Mouse (Mus musculus) spleen, embryonic (tissue): ENCODE measurements around the gene Klf2.

ENCODE experiments used
- CTCF ChIA-PET: fragments of 350-600 bp; sonication (Branson Sonifier 250); formaldehyde crosslinking; loops from one replicate; lab custom pipeline; 2022; lab: Charles Lee

The Klf2 gene

GRCm38 (mm10) chr8:72329116-72329515 is 10.3 kb downstream of the Klf2 start:
- CTCF ChIA-PET = no interaction called here

- CTCF ChIA-PET = interaction anchor here (0.5 kb wide), 1 partner anchor 30 kb away, joined by 7 read pairs; no protein-coding TSS in a partner anchor
Measured at GRCm38 (mm10) chr8:72330806-72331516, 12.1 kb downstream of the Klf2 start.

GRCm38 (mm10) chr8:72331631-72332030 is 12.8 kb downstream of the Klf2 start:
- CTCF ChIA-PET = no interaction called here

GRCm38 (mm10) chr8:72333429-72334143 is 14.8 kb downstream of the Klf2 start:
- CTCF ChIA-PET = interaction anchor here (1.6 kb wide), 1 partner anchor 32 kb away, joined by 3 read pairs; no protein-coding TSS in a partner anchor

GRCm38 (mm10) chr8:72334144-72334641 is 15.4 kb downstream of the Klf2 start:
- CTCF ChIA-PET = no interaction called here

- CTCF ChIA-PET = interaction anchor here (0.6 kb wide), 1 partner anchor 318 kb away, joined by 6 read pairs; no protein-coding TSS in a partner anchor
Measured at GRCm38 (mm10) chr8:72336273-72336672, 17.4 kb downstream of the Klf2 start.

- CTCF ChIA-PET = no interaction called here
Measured at GRCm38 (mm10) chr8:72337034-72337433, 18.2 kb downstream of the Klf2 start.

GRCm38 (mm10) chr8:72342556-72343300 is 23.9 kb downstream of the Klf2 start:
- CTCF ChIA-PET = interaction anchor here (0.6 to 1.9 kb wide), 5 partner anchors 17 to 412 kb away, joined by 3 to 6 read pairs (median 3); no protein-coding TSS in a partner anchor

GRCm38 (mm10) chr8:72343725-72344124 is 24.9 kb downstream of the Klf2 start:
- CTCF ChIA-PET = interaction anchor here (0.6 to 1.9 kb wide), 2 partner anchors 16 to 413 kb away, joined by 3 to 6 read pairs; no protein-coding TSS in a partner anchor

GRCm38 (mm10) chr8:72347553-72347952 is 28.7 kb downstream of the Klf2 start:
- CTCF ChIA-PET = interaction anchor here (0.7 kb wide), 1 partner anchor 12 kb away, joined by 3 read pairs; no protein-coding TSS in a partner anchor

- CTCF ChIA-PET = no interaction called here
Measured at GRCm38 (mm10) chr8:72348114-72348513, 29.3 kb downstream of the Klf2 start.

GRCm38 (mm10) chr8:72348956-72349355 is 30.1 kb downstream of the Klf2 start:
- CTCF ChIA-PET = interaction anchor here (1.1 kb wide), 1 partner anchor 22 kb away, joined by 9 read pairs; no protein-coding TSS in a partner anchor

- CTCF ChIA-PET = interaction anchor here (1.1 kb wide), 1 partner anchor 23 kb away, joined by 9 read pairs; no protein-coding TSS in a partner anchor
Measured at GRCm38 (mm10) chr8:72349838-72350237, 31.0 kb downstream of the Klf2 start.

- CTCF ChIA-PET = no interaction called here
Measured at GRCm38 (mm10) chr8:72350727-72351126, 31.9 kb downstream of the Klf2 start.

- CTCF ChIA-PET = no interaction called here
Measured at GRCm38 (mm10) chr8:72351405-72352005, 32.7 kb downstream of the Klf2 start.

- CTCF ChIA-PET = interaction anchor here (0.7 kb wide), 1 partner anchor 216 kb away, joined by 3 read pairs; no protein-coding TSS in a partner anchor
Measured at GRCm38 (mm10) chr8:72352951-72353699, 34.3 kb downstream of the Klf2 start.

- CTCF ChIA-PET = interaction anchor here (0.5 to 1.5 kb wide), 2 partner anchors 31 to 167 kb away, joined by 3 to 4 read pairs; no protein-coding TSS in a partner anchor
Measured at GRCm38 (mm10) chr8:72353700-72354045, 34.8 kb downstream of the Klf2 start.

- CTCF ChIA-PET = interaction anchor here (0.5 to 1.5 kb wide), 2 partner anchors 32 to 167 kb away, joined by 3 to 4 read pairs; no protein-coding TSS in a partner anchor
Measured at GRCm38 (mm10) chr8:72354272-72354671, 35.4 kb downstream of the Klf2 start.

- CTCF ChIA-PET = interaction anchor here (1.0 kb wide), 1 partner anchor 97 kb away, joined by 3 read pairs; no protein-coding TSS in a partner anchor
Measured at GRCm38 (mm10) chr8:72356593-72356992, 37.8 kb downstream of the Klf2 start.

- CTCF ChIA-PET = interaction anchor here (0.6 to 1.2 kb wide), 5 partner anchors 13 to 1554 kb away, joined by 3 to 12 read pairs (median 6); no protein-coding TSS in a partner anchor
Measured at GRCm38 (mm10) chr8:72360162-72360561, 41.3 kb downstream of the Klf2 start.
